Mouse (Mus musculus) embryonic facial prominence, embryonic 11.5 days (tissue): ENCODE data around the gene Olfr213. TPM values are rescaled to one million over a fixed set of nuclear protein-coding genes. Genes with fewer than 3 reads are reported as not detected.
"Not testable (repeated sequence)": the region's sequence is repeated elsewhere in the genome, so short reads cannot be mapped to it uniquely, and the experiment has no call there.

Source experiments
- ATAC-seq: fragments of 200-750 bp; cut with Nextera tagmentation; replicated peaks from 2 replicates; pipeline ENCODE4 v1.8.0; 2017; ENCODE audit warnings: low read depth; ENCODE audit not compliant: insufficient number of reproducible peaks, low FRiP score, low TSS enrichment
- DNase-seq: peaks from one replicate; pipeline ENCODE4 v3.0.0-alpha.2; 2015; ENCODE audit warnings: low spot score
- H3K27ac ChIP-seq: fragments of 300-500 bp; sonication (generic); replicated peaks from 2 replicates; pipeline ENCODE4 v1.5.1; 2014; ENCODE audit warnings: mild to moderate bottlenecking, low read depth, low read length, control low read depth
- H3K27me3 ChIP-seq: fragments of 300-500 bp; sonication (generic); 2 replicates; pipeline ENCODE4 v1.6.1; 2014; ENCODE audit warnings: mild to moderate bottlenecking, low read length, moderate library complexity, mixed read lengths; ENCODE audit not compliant: control insufficient read depth, insufficient read depth
- H3K36me3 ChIP-seq: fragments of 300-500 bp; sonication (generic); replicated peaks from 2 replicates; pipeline ENCODE4 v1.6.1; 2014; ENCODE audit warnings: low read depth, mild to moderate bottlenecking, low read length, moderate library complexity, mixed read lengths; ENCODE audit not compliant: control insufficient read depth, insufficient read depth
- H3K4me1 ChIP-seq: fragments of 300-500 bp; sonication (generic); 2 replicates; pipeline ENCODE4 v1.6.1; 2014; ENCODE audit warnings: low read length, mixed read lengths; ENCODE audit not compliant: control insufficient read depth, insufficient read depth
- H3K4me2 ChIP-seq: fragments of 300-500 bp; sonication (generic); 2 replicates; pipeline ENCODE4 v1.6.1; 2014; ENCODE audit warnings: low read depth, mild to moderate bottlenecking, control low read depth, low read length, moderate library complexity
- H3K4me3 ChIP-seq: fragments of 300-500 bp; sonication (generic); 2 replicates; pipeline ENCODE4 v1.5.1; 2014; ENCODE audit warnings: low read depth, low read length, control low read depth
- H3K9ac ChIP-seq: fragments of 300-500 bp; sonication (generic); replicated peaks from 2 replicates; pipeline ENCODE4 v1.6.1; 2014; ENCODE audit warnings: mild to moderate bottlenecking, control low read depth, low read length
- H3K9me3 ChIP-seq: fragments of 300-500 bp; sonication (generic); replicated peaks from 2 replicates; pipeline ENCODE4 v1.6.1; 2016; ENCODE audit warnings: mild to moderate bottlenecking, low read length, inconsistent platforms, mixed read lengths; ENCODE audit not compliant: control insufficient read depth
- WGBS: fragments of 180-500 bp; shearing (Covaris S2); extraction: QIAGEN DNeasy Blood & Tissue Kit; methylation state at CpG from one replicate; pipeline ENCODE4 v1.1.7; 2014; 5-methylcytosine and 5-hydroxymethylcytosine counted together
- polyA plus RNA-seq: library from polyadenylated mRNA; unstranded; fragments of >200 nt; fragmentation: Nextera tagmentation; extraction: Ambion mirVana; gene quantifications from 2 replicates; pipeline ENCODE4 v1.2.1, GENCODE M21; 2014

Olfr213 gene
- polyA plus RNA-seq = not detected in 2 replicates

DNA sequence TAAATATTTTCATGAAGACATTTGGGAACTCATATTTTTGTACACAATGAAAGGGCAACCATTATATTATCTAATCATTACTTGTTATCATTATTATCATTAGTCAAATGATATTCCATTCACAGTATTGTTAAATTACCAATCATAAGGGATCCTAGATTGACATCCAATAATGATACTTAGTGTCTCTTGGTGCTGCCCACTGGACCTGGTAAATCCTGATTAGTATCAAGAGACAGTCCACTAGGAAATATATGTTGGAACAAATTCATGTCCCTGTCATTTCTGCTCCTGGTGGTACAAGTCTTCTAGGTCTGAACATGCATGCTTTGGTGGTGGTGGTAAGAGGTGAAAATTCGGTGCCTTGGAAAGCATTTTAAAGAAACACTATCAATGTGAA is at the start of gene Olfr213:
Gene Olfr213, plus strand, starts transcription at position 301 of the 400 bp plus-strand sequence.
- no peak for DNase-seq
- H3K27me3 ChIP-seq = no peaks in the 10 kb centered on the region
- no peaks in the 10 kb centered on the region for H3K9me3 ChIP-seq
- H3K4me2 ChIP-seq = no peak within 1 kb of the TSS
- ATAC-seq = no peak
- H3K36me3 ChIP-seq = no peaks in the 10 kb centered on the region
- H3K4me3 ChIP-seq = no peak within 1 kb of the TSS
- H3K4me1 ChIP-seq = no peaks in the 10 kb centered on the region
- no peak within 1 kb of the TSS for H3K9ac ChIP-seq
- WGBS = 77% methylated on average over 1 of the region's 1 CpGs
- H3K27ac ChIP-seq = no peak within 1 kb of the TSS

DNA sequence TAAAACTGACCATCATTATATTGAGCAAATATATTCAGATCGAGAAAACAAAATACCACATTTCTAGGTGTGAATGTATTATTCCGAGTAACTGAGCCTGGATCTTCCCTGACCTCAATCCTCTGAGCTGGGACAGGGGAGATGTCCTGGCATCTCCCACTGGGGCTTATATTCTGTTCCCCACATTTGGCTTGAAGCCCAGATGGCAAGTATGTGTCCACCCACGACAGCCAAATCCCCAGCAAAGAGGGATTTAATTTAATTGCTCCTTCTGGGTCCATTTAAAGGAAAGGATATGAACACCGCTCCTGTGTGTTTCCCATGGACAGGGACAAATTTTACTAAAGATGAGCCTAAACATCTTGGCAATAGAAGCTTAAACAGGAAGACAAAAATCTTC is 49.5 kb upstream of the Olfr213 start, which contains the start of gene Olfr211:
Gene Olfr211, plus strand, starts transcription at position 301 of the 400 bp plus-strand sequence.
- Histone ChIP-seq H3K36me3 (no peaks in the 10 kb centered on the region), H3K4me1 (no peaks in the 10 kb centered on the region), H3K27ac (no peak within 1 kb of the TSS), H3K9ac (no peak within 1 kb of the TSS), H3K4me2 (no peak within 1 kb of the TSS), H3K9me3 (no peaks in the 10 kb centered on the region), H3K27me3 (no peaks in the 10 kb centered on the region), H3K4me3 (no peak within 1 kb of the TSS)
- ATAC-seq = no peak
- WGBS = 75% methylated on average over 4 of the region's 4 CpGs
- DNase-seq = no peak

DNA sequence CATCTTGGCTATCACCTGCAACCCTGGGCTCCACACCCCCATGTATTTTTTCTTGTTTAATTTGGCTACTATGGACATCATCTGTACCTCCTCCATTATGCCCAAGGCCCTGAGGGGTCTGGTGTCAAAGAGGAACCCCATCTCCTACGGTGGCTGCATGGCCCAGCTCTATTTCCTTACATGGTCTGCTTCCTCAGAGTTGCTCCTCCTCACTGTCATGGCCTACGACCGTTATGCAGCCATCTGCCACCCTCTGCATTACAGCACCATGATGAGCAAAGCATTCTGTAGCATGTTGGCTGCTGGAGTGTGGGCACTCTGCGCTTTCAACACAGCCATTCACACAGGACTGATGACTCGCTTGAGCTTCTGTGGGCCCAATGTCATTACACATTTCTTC is 44.5 kb upstream of the Olfr213 start:
- H3K27ac ChIP-seq = no peak overlapping the region
- H3K9me3 ChIP-seq = no peaks in the 10 kb centered on the region
- H3K4me3 ChIP-seq = no peak overlapping the region
- no peaks in the 10 kb centered on the region for H3K27me3 ChIP-seq
- H3K9ac ChIP-seq = no peak overlapping the region
- H3K4me2 ChIP-seq = no peak overlapping the region
- DNase-seq (no peak), ATAC-seq (no peak)
- no peaks in the 10 kb centered on the region for H3K4me1 ChIP-seq
- H3K36me3 ChIP-seq = no peaks in the 10 kb centered on the region
- 87% methylated on average over 5 of the region's 5 CpGs for WGBS

DNA sequence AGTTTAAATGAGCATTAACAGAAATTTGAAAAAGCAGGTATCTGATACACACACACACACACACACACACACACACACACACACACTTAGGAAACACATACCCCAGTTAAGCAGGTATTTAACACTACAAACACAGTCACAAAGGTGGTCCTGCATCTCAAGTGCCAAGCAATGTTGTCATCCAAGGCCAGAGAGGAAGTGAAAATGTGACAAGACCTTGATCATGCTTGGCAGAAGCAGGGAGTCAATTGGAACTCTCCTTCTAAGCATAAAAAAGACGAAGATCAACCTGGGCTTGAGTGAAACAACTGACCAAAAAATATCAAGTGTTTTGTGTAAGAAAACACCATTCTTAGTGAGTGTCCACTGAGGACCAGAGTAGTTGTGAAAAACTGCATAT is 42.3 kb upstream of the Olfr213 start:
- ATAC-seq (no peak), DNase-seq (no peak)
- 79% methylated on average over 1 of the region's 1 CpGs for WGBS
- H3K4me1 ChIP-seq = no peaks in the 10 kb centered on the region
- no peak overlapping the region for H3K9ac ChIP-seq
- no peaks in the 10 kb centered on the region for H3K27me3 ChIP-seq
- H3K4me2 ChIP-seq = no peak overlapping the region
- H3K9me3 ChIP-seq = no peaks in the 10 kb centered on the region
- no peak overlapping the region for H3K4me3 ChIP-seq
- H3K27ac ChIP-seq = no peak overlapping the region
- no peaks in the 10 kb centered on the region for H3K36me3 ChIP-seq

DNA sequence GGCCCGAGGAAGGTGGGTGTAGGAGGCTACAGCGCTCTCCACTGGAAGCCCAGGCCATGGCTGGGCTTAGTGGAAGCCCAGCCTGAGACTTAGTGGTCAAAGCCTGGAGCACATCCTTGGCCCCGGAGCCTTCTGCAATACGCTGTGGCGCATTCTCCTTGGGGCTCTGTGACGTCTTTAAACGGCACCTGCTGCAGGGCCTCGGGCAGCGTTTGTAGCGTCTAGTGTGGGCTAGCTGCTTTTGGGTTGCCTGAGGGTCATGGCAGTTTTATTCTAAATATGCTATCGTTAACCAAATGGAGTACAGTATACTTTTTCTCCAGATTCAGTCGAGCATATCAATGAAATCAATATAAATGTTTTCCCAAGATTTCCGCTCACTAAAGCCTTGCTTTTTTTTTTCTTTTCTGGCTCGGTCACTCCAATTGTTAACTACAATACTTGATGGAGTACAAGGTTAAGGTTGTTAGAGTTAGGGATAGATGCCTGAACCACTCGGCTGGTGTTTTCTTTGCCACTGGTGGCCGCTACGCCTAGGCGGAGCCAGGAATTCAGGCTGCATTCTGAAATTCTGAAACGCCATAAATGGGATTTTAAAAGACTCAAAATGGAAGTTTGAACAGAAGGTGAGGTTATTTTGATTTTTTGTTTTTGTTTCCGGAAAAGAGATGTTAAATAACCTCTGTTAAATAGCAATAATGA is 31.8 kb upstream of the Olfr213 start, which contains the start of gene Olfr212:
Gene Olfr212, plus strand, starts transcription at position 215 of the 702 bp plus-strand sequence.
- H3K27me3 ChIP-seq, DNase-seq, H3K9ac ChIP-seq, H3K4me2 ChIP-seq, H3K4me3 ChIP-seq, H3K36me3 ChIP-seq, H3K9me3 ChIP-seq, ATAC-seq, H3K4me1 ChIP-seq, H3K27ac ChIP-seq: not testable (repeated sequence)
- 93% methylated on average over 19 of the region's 20 CpGs for WGBS

DNA sequence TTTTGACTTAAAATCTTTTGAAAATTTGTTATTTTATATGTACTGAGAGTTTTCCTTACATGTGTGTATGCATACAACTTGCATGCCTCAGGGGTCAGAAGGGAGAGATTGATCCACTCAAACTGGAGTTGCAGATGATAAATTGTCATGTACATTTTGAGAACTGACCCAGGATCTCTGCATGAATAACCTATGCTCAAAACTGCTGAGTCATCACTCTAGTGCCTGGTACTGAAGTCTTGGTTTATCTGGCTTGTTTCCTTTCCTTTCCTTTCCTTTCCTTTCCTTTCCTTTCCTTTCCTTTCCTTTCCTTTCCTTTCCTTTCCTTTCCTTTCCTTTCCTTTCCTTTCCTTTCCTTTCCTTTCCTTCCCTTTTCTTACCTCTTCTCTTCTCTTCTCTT is 23.4 kb upstream of the Olfr213 start:
- Histone ChIP-seq H3K9ac (no peak overlapping the region), H3K4me3 (no peak overlapping the region), H3K27me3 (no peaks in the 10 kb centered on the region), H3K4me1 (no peaks in the 10 kb centered on the region), H3K4me2 (no peak overlapping the region), H3K27ac (no peak overlapping the region), H3K36me3 (no peaks in the 10 kb centered on the region), H3K9me3 (no peaks in the 10 kb centered on the region)
- no peak for ATAC-seq
- no peak for DNase-seq

DNA sequence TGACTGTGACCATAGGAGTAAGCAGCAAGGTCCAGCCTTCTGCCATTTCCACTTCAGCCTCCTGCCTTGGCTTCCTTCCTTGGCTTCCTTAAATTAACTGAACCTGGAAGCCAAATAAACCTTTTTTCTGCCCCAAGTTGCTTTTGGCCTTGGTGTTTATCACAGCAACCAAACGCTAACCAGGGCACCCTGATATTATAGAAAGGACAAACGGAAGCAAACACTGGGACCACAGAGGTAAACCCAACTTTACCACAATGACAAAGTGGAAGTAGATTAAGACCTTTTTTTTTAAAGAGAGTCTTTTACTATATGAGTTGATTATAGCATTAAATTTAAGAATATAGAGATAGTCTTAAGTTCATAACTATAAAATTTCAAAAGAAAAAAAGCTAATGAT is 4.2 kb downstream of the Olfr213 start:
- WGBS = 89% methylated on average over 2 of the region's 2 CpGs
- ATAC-seq (no peak), DNase-seq (no peak)
- H3K36me3 ChIP-seq = no peaks in the 10 kb centered on the region
- H3K9me3 ChIP-seq = no peaks in the 10 kb centered on the region
- H3K27me3 ChIP-seq = no peaks in the 10 kb centered on the region
- no peak overlapping the region for H3K27ac ChIP-seq
- H3K9ac ChIP-seq = no peak overlapping the region
- H3K4me2 ChIP-seq = no peak overlapping the region
- H3K4me1 ChIP-seq = no peaks in the 10 kb centered on the region
- no peak overlapping the region for H3K4me3 ChIP-seq

DNA sequence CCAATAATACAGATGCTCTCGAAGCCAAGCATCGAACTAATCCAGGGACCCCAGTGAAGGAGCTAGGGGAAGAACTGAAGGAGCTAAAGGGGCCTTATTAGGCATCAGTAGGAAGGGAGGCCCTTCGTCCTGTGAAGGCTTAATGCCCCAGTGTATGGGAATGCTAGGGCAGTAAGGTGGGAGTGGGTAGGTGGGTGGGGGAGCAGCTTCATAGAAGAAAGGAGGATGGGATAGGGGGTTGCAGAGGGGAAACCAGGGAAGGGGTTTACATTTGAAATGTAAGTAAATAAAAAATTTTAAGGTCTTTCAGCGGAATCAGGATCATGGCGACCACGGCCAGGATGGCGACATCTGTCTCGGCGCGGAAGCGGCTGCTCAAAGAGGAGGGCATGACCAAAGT is 12.6 kb downstream of the Olfr213 start, which contains the start of gene Gm5580:
Gene Gm5580, plus strand, starts transcription at position 301 of the 400 bp plus-strand sequence.
- not testable (repeated sequence) for ATAC-seq, H3K9me3 ChIP-seq, H3K36me3 ChIP-seq, H3K27ac ChIP-seq, H3K27me3 ChIP-seq, H3K4me2 ChIP-seq, H3K4me3 ChIP-seq, H3K4me1 ChIP-seq, H3K9ac ChIP-seq, DNase-seq
- WGBS = 95% methylated on average over 11 of the region's 11 CpGs
